Mouse (Mus musculus) hindbrain, embryonic 15.5 days (tissue): ENCODE data around the gene Rmnd5b. TPM values are rescaled to one million over a fixed set of nuclear protein-coding genes. Genes with fewer than 3 reads are reported as not detected.

Source experiments
- ATAC-seq: fragments of 200-750 bp; cut with Nextera tagmentation; 2 replicates; pipeline ENCODE4 v1.8.0; 2017; ENCODE audit warnings: low read depth, moderate number of reproducible peaks, moderate TSS enrichment; ENCODE audit not compliant: low FRiP score
- H3K27ac ChIP-seq: fragments of 300-500 bp; sonication (generic); replicated peaks from 2 replicates; pipeline ENCODE4 v1.5.1; 2015; ENCODE audit warnings: mild to moderate bottlenecking, inconsistent platforms
- H3K27me3 ChIP-seq: fragments of 300-500 bp; sonication (generic); 2 replicates; pipeline ENCODE4 v1.6.1; 2015; ENCODE audit warnings: control low read depth, inconsistent platforms
- H3K36me3 ChIP-seq: fragments of 300-500 bp; sonication (generic); 2 replicates; pipeline ENCODE4 v1.6.1; 2015; ENCODE audit warnings: control low read depth, inconsistent platforms
- H3K4me1 ChIP-seq: fragments of 300-500 bp; sonication (generic); replicated peaks from 2 replicates; pipeline ENCODE4 v1.6.1; 2015; ENCODE audit warnings: control low read depth, inconsistent platforms
- H3K4me2 ChIP-seq: fragments of 300-500 bp; sonication (generic); 2 replicates; pipeline ENCODE4 v1.6.1; 2015; ENCODE audit warnings: moderate library complexity, mild to moderate bottlenecking, inconsistent platforms
- H3K4me3 ChIP-seq: fragments of 300-500 bp; sonication (generic); 2 replicates; pipeline ENCODE4 v1.5.1; 2015; ENCODE audit warnings: mild to moderate bottlenecking, inconsistent platforms
- H3K9ac ChIP-seq: fragments of 300-500 bp; sonication (generic); 2 replicates; pipeline ENCODE4 v1.6.1; 2015; ENCODE audit warnings: inconsistent platforms
- H3K9me3 ChIP-seq: fragments of 300-500 bp; sonication (generic); 2 replicates; pipeline ENCODE4 v1.6.1; 2016; ENCODE audit warnings: control low read depth, inconsistent platforms
- WGBS: fragments of 180-500 bp; shearing (Covaris S2); methylation state at CpG from one replicate; pipeline ENCODE4 v1.1.7; 2015; 5-methylcytosine and 5-hydroxymethylcytosine counted together
- polyA plus RNA-seq: library from polyadenylated mRNA; unstranded; fragments of >200 nt; fragmentation: Nextera tagmentation; extraction: Ambion mirVana; gene quantifications from 2 replicates; pipeline ENCODE4 v1.2.1, GENCODE M21; 2015

Gene Rmnd5b
- polyA plus RNA-seq, 1 experiment from 2014 or later = 79.6 TPM

- H3K27me3 ChIP-seq = no peaks in the 10 kb centered on the region
- H3K27ac ChIP-seq = peak within 1 kb of the TSS; percentile 96
- peaks cover 29% of the 10 kb centered on the region for H3K4me1 ChIP-seq
- ATAC-seq = peak; percentile 96
- peak within 1 kb of the TSS; percentile 70 for H3K9ac ChIP-seq
- WGBS = under 1% methylated on average over 59 of the region's 59 CpGs
- peaks cover 30% of the 10 kb centered on the region for H3K36me3 ChIP-seq
- H3K9me3 ChIP-seq = no peaks in the 10 kb centered on the region
- peak within 1 kb of the TSS; percentile 76 for H3K4me3 ChIP-seq
- H3K4me2 ChIP-seq = peak within 1 kb of the TSS; percentile 90
Measured at GRCm38 (mm10) chr11:51584431-51585248, 51.1 kb downstream of the Rmnd5b start, which contains the start of gene Phykpl. Gene Phykpl, plus strand, starts transcription at chr11:51584757.

GRCm38 (mm10) chr11:51584057-51584430 is 51.7 kb downstream of the Rmnd5b start:
- ATAC-seq = peak; percentile 0; the same call in 1 of the 2 replicates
- H3K36me3 ChIP-seq = peaks cover 24% of the 10 kb centered on the region
- peaks cover 29% of the 10 kb centered on the region for H3K4me1 ChIP-seq
- H3K27me3 ChIP-seq = no peaks in the 10 kb centered on the region
- peak overlapping the region; percentile 96 for H3K27ac ChIP-seq
- no peaks in the 10 kb centered on the region for H3K9me3 ChIP-seq
- H3K9ac ChIP-seq = peak overlapping the region; percentile 70
- WGBS = 10% methylated on average over 9 of the region's 9 CpGs
- H3K4me2 ChIP-seq = peak overlapping the region; percentile 90
- peak overlapping the region; percentile 76 for H3K4me3 ChIP-seq

- WGBS = 27% methylated on average over 8 of the region's 8 CpGs
- ATAC-seq = no peak
Measured at GRCm38 (mm10) chr11:51582713-51583112, 53.0 kb downstream of the Rmnd5b start.

GRCm38 (mm10) chr11:51579024-51579423 is 56.7 kb downstream of the Rmnd5b start:
- Histone ChIP-seq H3K4me1 (peaks cover 13% of the 10 kb centered on the region), H3K9me3 (no peaks in the 10 kb centered on the region), H3K4me3 (no peak overlapping the region), H3K27me3 (no peaks in the 10 kb centered on the region), H3K9ac (no peak overlapping the region), H3K27ac (no peak overlapping the region), H3K4me2 (no peak overlapping the region), H3K36me3 (no peaks in the 10 kb centered on the region)
- 66% methylated on average over 4 of the region's 4 CpGs for WGBS
- no peak for ATAC-seq

More at GRCm38 (mm10) chr11:51582713-51583112, 53.0 kb downstream of the Rmnd5b start:
- peaks cover 11% of the 10 kb centered on the region for H3K36me3 ChIP-seq
- peaks cover 29% of the 10 kb centered on the region for H3K4me1 ChIP-seq
- no peaks in the 10 kb centered on the region for H3K27me3 ChIP-seq
- no peak overlapping the region for H3K27ac ChIP-seq
- H3K4me2 ChIP-seq = no peak overlapping the region
- H3K9me3 ChIP-seq = no peaks in the 10 kb centered on the region
- no peak overlapping the region for H3K9ac ChIP-seq
- H3K4me3 ChIP-seq = no peak overlapping the region

- H3K36me3 ChIP-seq = no peaks in the 10 kb centered on the region
- no peak overlapping the region for H3K9ac ChIP-seq
- ATAC-seq = no peak
- 0 out of 2 replicates have a peak, but pooled peaks cover 3% of the 10 kb centered on the region for H3K4me1 ChIP-seq
- no peak overlapping the region for H3K4me3 ChIP-seq
- H3K9me3 ChIP-seq = no peaks in the 10 kb centered on the region
- H3K4me2 ChIP-seq = no peak overlapping the region
- WGBS = 86% methylated on average over 7 of the region's 7 CpGs
- H3K27ac ChIP-seq = no peak overlapping the region
- H3K27me3 ChIP-seq = no peaks in the 10 kb centered on the region
Measured at GRCm38 (mm10) chr11:51577587-51577986, 58.1 kb downstream of the Rmnd5b start.

GRCm38 (mm10) chr11:51576454-51576853 is 59.2 kb downstream of the Rmnd5b start:
- no peak for ATAC-seq
- Histone ChIP-seq H3K27me3 (no peaks in the 10 kb centered on the region), H3K9me3 (no peaks in the 10 kb centered on the region), H3K4me3 (no peak overlapping the region), H3K4me2 (no peak overlapping the region), H3K36me3 (no peaks in the 10 kb centered on the region), H3K27ac (no peak overlapping the region), H3K9ac (no peak overlapping the region), H3K4me1 (0 out of 2 replicates have a peak, but pooled peaks cover 3% of the 10 kb centered on the region)
- 50% methylated on average over 4 of the region's 4 CpGs for WGBS

Other genes with a start within 250 kb of the Rmnd5b start
- gene Phykpl, start 51.1 kb downstream of the Rmnd5b start, polyA plus RNA-seq = 9.7 and 11.4 TPM in 2 replicates
- 322 and 330 TPM in 2 replicates for gene Hnrnpab, start 29.0 kb downstream of the Rmnd5b start, polyA plus RNA-seq
- 105 TPM in 2 replicates for gene Nhp2, start 16.2 kb downstream of the Rmnd5b start, polyA plus RNA-seq
- 25.8 and 29.8 TPM in 2 replicates for gene N4bp3, start 14.9 kb upstream of the Rmnd5b start, polyA plus RNA-seq
- gene D930048N14Rik, start 15.1 kb upstream of the Rmnd5b start, polyA plus RNA-seq = 1.2 and 1.4 TPM in 2 replicates
- gene 0610009B22Rik, start 53.0 kb upstream of the Rmnd5b start, polyA plus RNA-seq = 95.1 and 101 TPM in 2 replicates
- 14.2 and 15.9 TPM in 2 replicates for gene Sec24a, start 127.7 kb upstream of the Rmnd5b start, polyA plus RNA-seq
- 196 and 197 TPM in 2 replicates for gene Sar1b, start 127.8 kb upstream of the Rmnd5b start, polyA plus RNA-seq
- 0.69 and 0.71 TPM in 2 replicates for gene Jade2, start 221.8 kb upstream of the Rmnd5b start, polyA plus RNA-seq